Mouse (Mus musculus) kidney, adult 2 months (tissue): ENCODE data around the gene Col13a1. TPM values are rescaled to one million over a fixed set of nuclear protein-coding genes. Genes with fewer than 3 reads are reported as not detected.

Source experiments
- DNase-seq: peaks from one replicate; pipeline ENCODE4 v3.0.0; 2021
- H3K27ac ChIP-seq: fragments of 200-500 bp; 2 replicates; pipeline ENCODE4 v1.5.1; 2012; ENCODE audit warnings: low read depth, low read length, control low read depth, inconsistent platforms; ENCODE audit not compliant: insufficient read depth
- H3K27me3 ChIP-seq: fragments of 200-500 bp; replicated peaks from 2 replicates; pipeline ENCODE4 v1.6.1; 2012; ENCODE audit warnings: mild to moderate bottlenecking, moderate library complexity, low read length, inconsistent platforms; ENCODE audit not compliant: control insufficient read depth, insufficient read depth
- H3K36me3 ChIP-seq: fragments of 200-500 bp; 2 replicates; pipeline ENCODE4 v1.6.1; 2012; ENCODE audit warnings: mild to moderate bottlenecking, moderate library complexity, low read length, inconsistent platforms; ENCODE audit not compliant: control insufficient read depth, insufficient read depth
- H3K4me1 ChIP-seq: fragments of 200-500 bp; 2 replicates; pipeline ENCODE4 v1.6.1; 2011; ENCODE audit warnings: low read length; ENCODE audit not compliant: control insufficient read depth, insufficient read depth
- H3K4me3 ChIP-seq: fragments of 200-500 bp; 2 replicates; pipeline ENCODE4 v1.5.1; 2011; ENCODE audit warnings: mild to moderate bottlenecking, low read depth, low read length, control low read depth; ENCODE audit not compliant: insufficient read depth
- CTCF ChIP-seq: fragments of 200-500 bp; conservative IDR thresholded peaks from 2 replicates; pipeline ENCODE4 v1.5.1; 2011; ENCODE audit warnings: low read depth, mild to moderate bottlenecking, control low read depth, low read length, moderate library complexity, mixed read lengths; ENCODE audit not compliant: insufficient read depth, insufficient read length
- POLR2A ChIP-seq: fragments of 200-500 bp; IDR thresholded peaks from one replicate; pipeline ENCODE4 v1.6.1; 2011; ENCODE audit warnings: low read depth, low read length, control low read depth
- WGBS: fragments of 180-500 bp; shearing (Covaris S2); methylation state at CpG from one replicate; pipeline ENCODE4 v1.1.7; 2018; 5-methylcytosine and 5-hydroxymethylcytosine counted together
- polyA plus RNA-seq: library from polyadenylated mRNA; depleted of rRNA; stranded (reverse); fragments of >200 nt; gene quantifications from 2 replicates; pipeline ENCODE4 v1.2.3, GENCODE M21; 2012

Col13a1 gene
- polyA plus RNA-seq, 1 experiment = 0.44 TPM

DNA sequence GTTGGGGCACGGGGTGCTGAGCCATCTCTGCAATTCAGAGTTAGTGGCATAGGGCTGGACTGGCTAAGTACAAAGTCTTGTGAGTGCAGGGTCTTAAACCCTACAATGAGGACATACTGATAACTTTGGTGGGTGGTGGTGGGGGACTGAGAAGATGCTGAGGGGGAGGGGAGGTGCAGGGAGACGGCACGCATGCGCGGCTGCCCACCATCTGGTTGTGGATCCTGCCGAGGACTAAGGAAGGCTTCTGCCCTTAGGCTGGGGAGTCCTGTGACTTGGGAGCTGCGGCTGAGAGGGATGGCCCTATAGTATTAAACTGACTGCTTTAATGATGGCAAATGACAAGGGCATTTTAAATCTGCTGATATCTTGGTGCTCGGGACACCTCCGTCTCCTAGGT, 139.6 kb downstream of the Col13a1 start:
- WGBS = 81% methylated on average over 9 of the region's 9 CpGs
- H3K27ac ChIP-seq = no peak overlapping the region
- DNase-seq = no peak
- no peak overlapping the region for H3K4me3 ChIP-seq
- H3K4me1 ChIP-seq = no peaks in the 10 kb centered on the region
- H3K36me3 ChIP-seq = no peaks in the 10 kb centered on the region
- TF ChIP-seq POLR2A (no peak), CTCF (no peak)
- no peaks in the 10 kb centered on the region for H3K27me3 ChIP-seq

DNA sequence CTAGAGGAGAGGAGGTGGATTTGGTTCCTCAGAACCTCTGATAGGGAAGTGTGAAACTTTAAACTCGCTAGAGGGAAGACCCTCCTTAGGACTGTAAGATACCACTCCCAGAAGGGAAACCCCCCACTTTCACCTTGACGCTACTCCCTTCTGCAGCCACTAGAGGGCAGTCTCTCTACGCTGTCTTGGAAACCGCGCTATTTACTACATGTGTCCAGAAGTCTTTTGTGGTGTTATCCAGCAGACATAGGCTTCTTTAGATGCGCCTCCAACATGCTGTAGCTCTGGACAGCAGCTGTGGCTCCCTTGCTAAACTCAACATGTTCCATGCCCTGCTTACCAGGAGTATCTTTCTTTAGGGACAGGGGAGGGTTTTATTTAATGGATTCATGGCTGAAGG, 140.1 kb downstream of the Col13a1 start:
- Histone ChIP-seq H3K4me1 (no peaks in the 10 kb centered on the region), H3K36me3 (no peaks in the 10 kb centered on the region), H3K4me3 (no peak overlapping the region), H3K27ac (no peak overlapping the region), H3K27me3 (no peaks in the 10 kb centered on the region)
- 2% methylated on average over 6 of the region's 6 CpGs for WGBS
- DNase-seq = peak; percentile 54
- no peak for TF ChIP-seq POLR2A
- TF ChIP-seq CTCF = peak; percentile 86

GRCm38 (mm10) chr10:61837286-61837685, 141.6 kb downstream of the Col13a1 start:
- H3K27me3 ChIP-seq = no peaks in the 10 kb centered on the region
- no peak overlapping the region for H3K4me3 ChIP-seq
- WGBS = 73% methylated on average over 8 of the region's 8 CpGs
- TF ChIP-seq POLR2A (no peak), CTCF (no peak)
- H3K27ac ChIP-seq = no peak overlapping the region
- H3K36me3 ChIP-seq = no peaks in the 10 kb centered on the region
- no peaks in the 10 kb centered on the region for H3K4me1 ChIP-seq
- no peak for DNase-seq

- H3K27ac ChIP-seq = no peak overlapping the region
- no peaks in the 10 kb centered on the region for H3K36me3 ChIP-seq
- DNase-seq = no peak
- H3K4me3 ChIP-seq = no peak overlapping the region
- H3K27me3 ChIP-seq = no peaks in the 10 kb centered on the region
- TF ChIP-seq POLR2A (no peak), CTCF (no peak)
- WGBS = 96% methylated on average over 6 of the region's 6 CpGs
- H3K4me1 ChIP-seq = no peaks in the 10 kb centered on the region
These were observed 144.6 kb downstream of the Col13a1 start for GRCm38 (mm10) chr10:61834288-61834687.

DNA sequence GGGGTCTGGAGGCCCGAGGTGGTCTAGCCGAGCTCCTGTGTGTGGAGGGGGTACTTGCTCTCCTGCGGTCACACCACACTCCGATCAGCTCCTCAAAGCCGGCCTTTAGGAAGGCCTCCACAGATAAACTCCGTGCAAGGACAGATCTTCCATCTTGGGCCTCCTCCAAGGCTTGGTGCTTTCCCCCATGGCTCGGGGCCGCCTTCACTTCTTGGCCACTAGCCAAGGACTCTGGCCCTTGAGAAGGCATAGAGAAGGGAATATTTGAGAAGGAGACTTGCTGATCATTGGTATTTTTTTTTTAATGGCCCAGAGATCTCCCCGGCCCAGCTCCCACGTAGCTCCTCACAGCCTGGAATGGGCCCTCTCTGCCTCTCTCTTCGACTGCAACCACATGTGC, 146.2 kb downstream of the Col13a1 start:
- no peaks in the 10 kb centered on the region for H3K36me3 ChIP-seq
- 78% methylated on average over 11 of the region's 11 CpGs for WGBS
- H3K4me1 ChIP-seq = peaks cover 3% of the 10 kb centered on the region; the same call in 1 of the 2 replicates
- H3K27ac ChIP-seq = no peak overlapping the region
- H3K27me3 ChIP-seq = no peaks in the 10 kb centered on the region
- no peak for DNase-seq
- no peak for TF ChIP-seq POLR2A
- no peak overlapping the region for H3K4me3 ChIP-seq

GRCm38 (mm10) chr10:61831741-61832140, 147.2 kb downstream of the Col13a1 start:
- H3K4me1 ChIP-seq = peaks cover 8% of the 10 kb centered on the region
- DNase-seq = no peak
- no peaks in the 10 kb centered on the region for H3K36me3 ChIP-seq
- no peak overlapping the region for H3K27ac ChIP-seq
- WGBS = 91% methylated on average over 6 of the region's 6 CpGs
- no peak overlapping the region for H3K4me3 ChIP-seq
- no peak for TF ChIP-seq POLR2A
- no peak for TF ChIP-seq CTCF
- H3K27me3 ChIP-seq = no peaks in the 10 kb centered on the region

DNA sequence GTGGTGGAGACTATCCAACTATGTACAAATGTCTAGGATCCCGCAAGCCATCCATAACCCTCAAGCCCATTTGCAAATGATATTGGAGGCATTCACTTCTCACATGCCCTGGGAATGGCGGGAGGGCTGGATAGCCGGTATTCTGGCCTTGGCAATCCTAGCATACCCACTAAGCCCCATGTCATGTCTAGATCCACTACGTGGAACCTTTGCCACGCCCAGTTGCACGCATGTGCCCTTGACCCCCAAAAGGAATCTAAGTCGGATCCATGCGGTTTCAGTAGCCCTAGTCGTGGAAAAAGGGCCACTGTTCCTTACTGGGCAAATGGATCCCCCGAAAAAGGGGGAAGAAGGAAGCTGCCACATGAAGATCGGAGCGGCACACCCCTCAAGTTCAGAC, 147.7 kb downstream of the Col13a1 start:
- TF ChIP-seq CTCF (no peak), POLR2A (no peak)
- Histone ChIP-seq H3K36me3 (no peaks in the 10 kb centered on the region), H3K4me1 (peaks cover 8% of the 10 kb centered on the region), H3K27me3 (no peaks in the 10 kb centered on the region), H3K4me3 (no peak overlapping the region), H3K27ac (no peak overlapping the region)
- 76% methylated on average over 12 of the region's 12 CpGs for WGBS
- no peak for DNase-seq

GRCm38 (mm10) chr10:61830817-61831216, 148.1 kb downstream of the Col13a1 start:
- H3K27ac ChIP-seq = no peak overlapping the region
- WGBS = 37% methylated on average over 9 of the region's 9 CpGs

More at GRCm38 (mm10) chr10:61830817-61831216, 148.1 kb downstream of the Col13a1 start:
- Histone ChIP-seq H3K4me3 (no peak overlapping the region), H3K27me3 (no peaks in the 10 kb centered on the region), H3K36me3 (no peaks in the 10 kb centered on the region), H3K4me1 (peaks cover 8% of the 10 kb centered on the region)
- peak; percentile 40 for DNase-seq
- TF ChIP-seq CTCF (no peak), POLR2A (no peak)
